Mouse (Mus musculus): ENCODE data around the gene Nkain4. TPM values are rescaled to one million over a fixed set of nuclear protein-coding genes. Genes with fewer than 3 reads are reported as not detected.

The Nkain4 gene
- polyA plus RNA-seq, 1 experiment, result 123 TPM

DNA sequence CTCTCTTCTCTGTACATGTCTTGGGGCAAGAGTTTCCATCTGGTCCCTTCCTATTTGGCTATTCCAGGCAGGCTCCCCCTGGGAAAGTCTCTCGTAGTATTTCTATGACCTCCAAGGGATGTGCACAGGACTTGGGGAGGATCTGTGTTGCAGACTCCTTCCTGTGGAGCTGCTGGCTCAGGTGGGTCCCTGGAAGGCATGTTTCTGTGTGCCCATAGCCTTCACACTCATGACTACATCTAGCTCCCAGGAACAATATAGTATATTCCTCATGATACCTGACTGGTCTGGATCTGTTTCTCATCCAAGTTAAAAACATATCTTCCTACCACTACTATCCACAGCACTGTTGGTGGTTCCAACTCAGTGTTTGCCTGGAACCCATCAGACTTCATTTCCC is 32.5 kb upstream of the Nkain4 start:
- Histone ChIP-seq H3K4me3 (replicated peaks; ENCODE audit: extremely low read depth, low read depth, low read length) (no peak overlapping the region), H3K4me1 (ENCODE audit: control insufficient read depth, insufficient read depth, low read length) (no peaks in the 10 kb centered on the region)
- no peak for DNase-seq
- 65% methylated on average over 1 of the region's 1 CpGs for WGBS
- TF ChIP-seq CTCF (IDR thresholded peaks at IDR 0.05; ENCODE audit: insufficient read depth, low read length) (no peak), POLR2A (IDR thresholded peaks at IDR 0.05; ENCODE audit: borderline replicate concordance, extremely low read depth, low read depth, low read length) (no peak)

DNA sequence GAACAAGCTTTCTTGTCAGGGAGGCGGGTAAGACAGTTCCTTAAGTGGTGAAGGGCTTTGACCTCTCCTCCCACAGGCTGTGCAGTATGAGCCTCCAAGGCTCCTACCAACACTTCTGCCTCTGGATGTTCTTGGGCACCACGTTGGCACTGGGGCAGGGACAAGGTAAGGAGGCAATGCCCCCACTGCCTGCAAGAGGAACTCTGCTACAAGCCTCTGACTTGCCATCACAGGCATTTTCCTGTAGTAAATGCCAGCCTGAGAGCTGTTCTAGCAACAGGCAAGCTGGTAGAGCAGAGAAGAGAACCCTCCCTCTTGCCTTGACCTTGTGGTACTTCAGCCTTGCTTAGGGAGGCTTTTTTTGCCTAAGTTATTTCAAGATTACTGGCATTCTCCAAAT is 31.9 kb upstream of the Nkain4 start, which contains the start of gene Col20a1:
TSS of gene Col20a1 (plus strand) at position 87 of the 400 bp plus-strand sequence.
- TF ChIP-seq POLR2A (IDR thresholded peaks at IDR 0.05; ENCODE audit: borderline replicate concordance, extremely low read depth, low read depth, low read length) (no peak), CTCF (IDR thresholded peaks at IDR 0.05; ENCODE audit: insufficient read depth, low read length) (no peak)
- Histone ChIP-seq H3K4me3 (replicated peaks; ENCODE audit: extremely low read depth, low read depth, low read length) (no peak within 1 kb of the TSS), H3K4me1 (ENCODE audit: control insufficient read depth, insufficient read depth, low read length) (no peaks in the 10 kb centered on the region)
- WGBS, result 58% methylated on average over 2 of the region's 2 CpGs
- no peak for DNase-seq

DNA sequence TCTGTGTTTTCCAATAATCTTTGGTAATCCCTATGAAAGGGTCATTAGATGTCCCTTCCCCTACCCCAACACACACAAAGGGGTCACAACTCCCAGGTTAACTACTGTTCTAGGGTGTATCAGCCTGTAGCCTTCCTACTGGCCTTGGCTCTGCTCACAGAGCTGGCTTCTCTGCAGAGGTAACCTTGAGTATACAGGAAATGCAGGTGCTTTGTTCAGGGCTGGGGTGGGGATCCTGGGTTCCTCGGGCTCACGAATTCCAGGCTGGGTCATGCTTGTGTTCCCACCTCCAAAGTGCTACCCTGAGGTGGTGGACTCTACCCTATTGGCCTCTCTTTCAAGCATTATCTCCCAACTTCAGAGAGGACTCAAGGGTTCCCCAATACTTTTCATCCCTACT is 31.1 kb upstream of the Nkain4 start:
- H3K4me1 ChIP-seq (ENCODE audit: control insufficient read depth, insufficient read depth, low read length), result no peaks in the 10 kb centered on the region
- no peak overlapping the region for H3K4me3 ChIP-seq (replicated peaks; ENCODE audit: extremely low read depth, low read depth, low read length)
- DNase-seq, result no peak
- WGBS, result 65% methylated on average over 2 of the region's 2 CpGs
- TF ChIP-seq CTCF (IDR thresholded peaks at IDR 0.05; ENCODE audit: insufficient read depth, low read length) (no peak), POLR2A (IDR thresholded peaks at IDR 0.05; ENCODE audit: borderline replicate concordance, extremely low read depth, low read depth, low read length) (no peak)

DNA sequence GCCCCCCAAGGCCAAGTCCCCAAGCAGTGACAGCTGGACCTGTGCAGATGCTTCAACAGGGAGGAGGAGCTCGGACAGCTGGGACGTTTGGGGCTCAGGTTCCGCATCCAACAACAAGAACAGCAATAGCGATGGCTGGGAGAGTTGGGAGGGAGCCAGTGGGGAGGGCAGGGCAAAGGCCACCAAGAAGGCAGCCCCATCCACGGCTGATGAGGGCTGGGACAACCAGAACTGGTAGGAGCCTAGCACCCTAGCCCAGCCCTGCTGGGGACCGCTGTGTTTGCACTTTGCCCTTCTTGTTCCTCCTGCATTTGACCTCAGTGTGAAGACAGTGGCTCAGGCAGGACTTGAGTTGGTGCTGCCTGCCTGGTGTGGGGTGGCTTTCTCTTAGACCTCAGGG is 26.6 kb upstream of the Nkain4 start:
- WGBS, result 75% methylated on average over 6 of the region's 6 CpGs
- DNase-seq, result no peak
- no peak for TF ChIP-seq POLR2A (IDR thresholded peaks at IDR 0.05; ENCODE audit: borderline replicate concordance, extremely low read depth, low read depth, low read length)
- no peak for TF ChIP-seq CTCF (IDR thresholded peaks at IDR 0.05; ENCODE audit: insufficient read depth, low read length)
- Histone ChIP-seq H3K4me1 (ENCODE audit: control insufficient read depth, insufficient read depth, low read length) (no peaks in the 10 kb centered on the region), H3K4me3 (replicated peaks; ENCODE audit: extremely low read depth, low read depth, low read length) (no peak overlapping the region)

DNA sequence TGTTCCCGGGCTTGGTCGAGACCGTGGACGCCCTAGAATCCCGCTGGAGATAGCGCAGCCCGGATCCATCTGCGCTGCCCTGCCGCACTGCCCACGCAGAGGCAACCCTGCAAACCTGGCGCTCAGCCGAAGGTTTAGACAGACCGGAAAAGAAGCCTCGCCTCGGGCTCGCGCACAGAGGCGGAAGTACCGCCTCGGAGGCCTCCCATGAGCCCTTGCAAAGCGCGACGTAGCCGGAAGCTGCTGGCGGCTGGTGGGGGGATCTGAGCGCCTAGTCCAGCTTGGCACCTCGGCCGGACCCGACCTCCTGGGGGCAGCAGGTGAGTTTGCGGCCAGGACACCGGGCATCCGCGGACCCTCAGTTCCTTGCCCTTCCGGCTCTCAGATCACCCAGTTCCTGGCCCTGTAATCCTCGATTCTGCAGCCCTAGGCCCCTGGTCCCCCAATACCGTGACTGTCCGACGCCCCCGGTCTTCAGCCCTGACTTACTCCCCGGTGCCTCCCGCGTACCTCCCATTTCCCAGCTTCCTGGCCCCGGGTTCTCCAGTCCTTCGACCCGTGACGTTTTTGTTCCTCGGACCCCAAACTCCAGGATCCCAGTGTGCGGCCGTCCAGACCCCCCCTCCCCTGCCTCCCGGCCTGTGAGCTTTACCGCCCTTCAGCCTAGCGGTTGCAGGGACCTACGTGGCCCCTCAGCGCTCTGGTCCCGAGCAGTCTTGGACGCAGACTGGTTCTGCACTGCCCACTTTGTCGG is 12.7 kb upstream of the Nkain4 start, which contains the start of gene Arfgap1:
TSS of gene Arfgap1 (plus strand) at position 216 of the 754 bp plus-strand sequence.
- under 1% methylated on average over 57 of the region's 57 CpGs for WGBS
- TF ChIP-seq POLR2A (IDR thresholded peaks at IDR 0.05; ENCODE audit: borderline replicate concordance, extremely low read depth, low read depth, low read length) (peak; percentile 88), CTCF (IDR thresholded peaks at IDR 0.05; ENCODE audit: insufficient read depth, low read length) (no peak)
- peak; percentile 90 for DNase-seq
- Histone ChIP-seq H3K4me1 (ENCODE audit: control insufficient read depth, insufficient read depth, low read length) (no peaks in the 10 kb centered on the region; the same call in 1 of the 2 replicates), H3K4me3 (replicated peaks; ENCODE audit: extremely low read depth, low read depth, low read length) (peak within 1 kb of the TSS; percentile 92)

DNA sequence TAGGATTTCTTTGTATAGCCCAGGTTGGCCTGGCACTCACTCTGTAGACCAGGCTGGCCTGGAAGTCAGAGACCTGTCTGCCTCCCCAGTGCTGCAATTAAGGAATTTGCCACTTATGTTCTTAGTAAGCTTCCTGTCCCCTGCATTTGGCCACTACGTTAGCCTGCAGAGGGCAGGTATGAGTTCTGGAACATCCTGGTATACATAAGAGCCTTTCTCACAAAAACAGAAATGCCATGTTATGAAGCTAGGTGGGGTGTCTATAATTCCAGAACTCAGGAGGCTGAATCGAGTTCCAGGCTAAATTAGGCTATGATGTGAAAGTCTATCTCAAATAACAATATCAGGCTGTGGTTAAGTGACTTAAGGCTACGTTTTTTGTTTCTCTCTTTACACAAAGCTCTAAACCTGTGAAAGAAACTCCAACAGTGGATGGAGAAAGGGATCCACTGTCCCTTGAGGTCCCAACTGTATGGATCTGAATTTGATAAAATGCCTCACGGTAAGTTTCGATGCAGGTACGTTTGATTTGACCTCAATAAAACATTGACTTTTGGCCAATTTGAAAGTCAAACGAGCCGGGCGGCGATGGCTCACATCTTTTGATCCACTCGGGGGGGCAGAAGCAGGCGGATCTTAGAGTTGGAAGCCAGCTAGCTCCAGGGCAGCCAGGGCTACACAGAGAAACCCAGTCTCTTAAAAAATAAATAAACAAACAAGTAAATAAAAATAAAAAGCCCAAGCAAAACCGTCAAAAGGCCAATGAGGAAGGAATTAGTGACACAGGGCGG is 11.8 kb upstream of the Nkain4 start:
- WGBS, result 5% methylated on average over 14 of the region's 14 CpGs
- no peaks in the 10 kb centered on the region; the same call in 1 of the 2 replicates for H3K4me1 ChIP-seq (ENCODE audit: control insufficient read depth, insufficient read depth, low read length)
- DNase-seq, result no peak
- H3K4me3 ChIP-seq (replicated peaks; ENCODE audit: extremely low read depth, low read depth, low read length), result peak overlapping the region; percentile 92
- TF ChIP-seq POLR2A (IDR thresholded peaks at IDR 0.05; ENCODE audit: borderline replicate concordance, extremely low read depth, low read depth, low read length) (no peak), CTCF (IDR thresholded peaks at IDR 0.05; ENCODE audit: insufficient read depth, low read length) (no peak)

DNA sequence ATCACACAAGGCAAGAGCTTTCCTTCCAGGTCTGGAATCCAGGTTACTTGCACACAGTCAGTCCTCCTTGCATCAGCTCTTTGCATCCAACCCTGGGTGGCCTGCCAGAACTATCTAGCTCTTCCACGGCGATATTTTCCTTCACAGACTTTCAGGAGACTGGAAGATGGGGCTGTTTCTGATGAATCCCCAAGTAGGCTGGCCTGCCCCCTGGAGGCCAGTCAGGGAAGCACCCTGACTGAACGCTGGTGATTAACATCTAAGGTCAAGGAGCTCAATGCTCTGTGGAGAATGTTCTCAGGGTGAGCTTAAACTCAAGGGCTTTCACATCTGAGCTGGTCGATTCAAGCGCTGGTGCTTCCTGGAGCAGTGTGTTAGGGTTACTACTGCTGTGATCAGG is 9.5 kb upstream of the Nkain4 start:
- Histone ChIP-seq H3K4me1 (ENCODE audit: control insufficient read depth, insufficient read depth, low read length) (no peaks in the 10 kb centered on the region; the same call in 1 of the 2 replicates), H3K4me3 (replicated peaks; ENCODE audit: extremely low read depth, low read depth, low read length) (no peak overlapping the region)
- peak; percentile 87 for TF ChIP-seq CTCF (IDR thresholded peaks at IDR 0.05; ENCODE audit: insufficient read depth, low read length)
- TF ChIP-seq POLR2A (IDR thresholded peaks at IDR 0.05; ENCODE audit: borderline replicate concordance, extremely low read depth, low read depth, low read length), result no peak
- 5% methylated on average over 5 of the region's 5 CpGs for WGBS
- DNase-seq, result peak; percentile 69

DNA sequence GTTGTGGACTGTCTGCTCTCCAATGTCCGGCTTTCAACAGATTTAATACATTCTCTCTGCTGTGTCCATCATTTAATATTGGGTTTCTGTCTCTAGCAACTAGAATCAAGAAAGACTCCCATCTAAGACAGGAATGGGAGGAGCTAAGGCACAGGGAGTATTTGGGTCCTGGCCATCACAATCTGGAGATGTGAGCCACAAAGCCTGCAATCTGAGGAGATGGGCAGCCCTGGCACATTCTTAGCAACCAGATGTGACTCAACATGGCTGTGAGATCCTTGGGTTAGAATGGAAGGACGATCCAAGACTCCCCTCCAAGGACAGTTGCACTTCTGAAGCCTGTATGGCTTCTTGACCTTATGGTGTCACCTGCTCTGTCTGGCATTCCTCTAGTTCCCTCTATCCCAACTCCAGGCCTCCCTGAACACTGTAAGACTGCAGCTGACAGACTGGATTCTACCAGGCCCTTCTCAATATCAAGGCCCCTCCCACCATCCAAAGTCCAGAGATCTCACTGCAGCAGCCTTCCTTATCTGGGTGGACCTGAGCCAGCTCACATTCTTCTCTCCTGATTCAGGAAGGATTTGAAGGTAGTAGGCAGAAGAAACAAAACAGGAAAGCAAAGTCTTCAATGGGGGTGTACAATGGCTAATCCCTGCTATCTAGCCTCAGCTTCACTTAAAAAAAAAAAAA is 8.3 kb upstream of the Nkain4 start:
- 63% methylated on average over 2 of the region's 2 CpGs for WGBS
- DNase-seq, result no peak

DNA sequence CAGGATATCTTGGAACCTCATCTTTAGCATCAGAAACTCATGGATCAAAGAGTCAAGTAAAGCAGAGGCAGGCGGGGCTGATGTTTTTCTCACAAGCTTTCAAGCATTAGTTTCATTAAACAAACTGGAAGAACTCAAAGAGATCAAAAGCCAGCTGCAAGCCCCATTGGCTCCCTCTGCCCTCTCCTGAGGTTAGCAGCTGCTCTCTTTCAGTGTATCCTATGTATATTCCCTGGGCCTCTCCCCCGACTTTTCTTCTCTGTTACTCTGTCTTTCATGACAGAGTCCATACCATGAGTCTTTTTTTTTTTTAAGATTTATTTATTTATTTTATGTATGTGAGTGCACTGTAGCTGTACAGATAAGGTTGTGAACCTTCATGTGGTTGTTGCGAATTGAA is 5.7 kb upstream of the Nkain4 start:
- 50% methylated on average over 3 of the region's 3 CpGs for WGBS
- DNase-seq, result no peak
- no peaks in the 10 kb centered on the region; the same call in 1 of the 2 replicates for H3K4me1 ChIP-seq (ENCODE audit: control insufficient read depth, insufficient read depth, low read length)
- H3K4me3 ChIP-seq (replicated peaks; ENCODE audit: extremely low read depth, low read depth, low read length), result no peak overlapping the region
- TF ChIP-seq POLR2A (IDR thresholded peaks at IDR 0.05; ENCODE audit: borderline replicate concordance, extremely low read depth, low read depth, low read length) (no peak), CTCF (IDR thresholded peaks at IDR 0.05; ENCODE audit: insufficient read depth, low read length) (no peak)

More for the DNA sequence above, 8.3 kb upstream of the Nkain4 start:
- no peak overlapping the region for H3K4me3 ChIP-seq (replicated peaks; ENCODE audit: extremely low read depth, low read depth, low read length)
- no peaks in the 10 kb centered on the region; the same call in 1 of the 2 replicates for H3K4me1 ChIP-seq (ENCODE audit: control insufficient read depth, insufficient read depth, low read length)
- no peak for TF ChIP-seq CTCF (IDR thresholded peaks at IDR 0.05; ENCODE audit: insufficient read depth, low read length)
- no peak for TF ChIP-seq POLR2A (IDR thresholded peaks at IDR 0.05; ENCODE audit: borderline replicate concordance, extremely low read depth, low read depth, low read length)
